Mouse (Mus musculus): ENCODE data around the gene Sept11.

DNA sequence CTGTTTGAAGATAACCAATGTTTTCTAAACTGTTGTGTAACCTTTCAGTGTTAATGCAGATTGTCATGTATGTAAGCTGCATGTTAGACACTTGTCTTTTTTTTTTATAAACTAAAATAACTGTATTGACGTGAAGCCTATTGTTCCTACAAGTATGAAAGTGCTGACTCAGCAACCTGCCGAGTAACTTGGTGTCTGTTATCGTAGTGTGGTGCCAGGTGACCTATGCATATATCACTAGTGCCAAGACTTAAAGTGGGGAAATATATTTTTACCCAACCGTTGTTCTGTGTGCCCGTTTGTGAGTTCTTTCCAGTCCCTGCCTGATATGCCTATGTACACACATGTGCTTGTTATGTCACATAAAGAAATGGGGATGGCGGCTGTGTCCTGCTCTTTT is 81.4 kb downstream of the Sept11 start:
- TF ChIP-seq CTCF (IDR thresholded peaks at IDR 0.05; ENCODE audit: borderline replicate concordance, insufficient read depth, low read depth, low read length) (no peak), POLR2A (IDR thresholded peaks at IDR 0.05; ENCODE audit: borderline replicate concordance, insufficient read depth, low read length) (no peak)
